21 mouse cellular contexts compared by ENCODE assay signal in genomic region chr6:148604790-148605189, GRCm38 (mm10).
DNase-seq lines count a peak whose midpoint lies in the region; ATAC-seq lines count a peak whose summit lies in the region.
"Had no signal": no experiment of that assay in that cellular context is flagged by ENCODE, and none has a peak within 500 bp of the region (broad histone marks: within the 10 kb centered on the region; RNA-seq: fewer than 3 reads in every experiment).

No protein-coding gene starts in this region.

- H3K9me3 ChIP-seq in forebrain, embryonic 12.5 days = no peaks in the 10 kb centered on the region
- H3K9me3 ChIP-seq in forebrain, embryonic 14.5 days (replicated peaks; ENCODE audit: control insufficient read depth, low read length) = no peaks in the 10 kb centered on the region
- no peaks in the 10 kb centered on the region for H3K9me3 ChIP-seq in limb, embryonic 11.5 days (ENCODE audit: control insufficient read depth, low read length)
- H3K9me3 ChIP-seq in limb, embryonic 10.5 days (replicated peaks) = no peaks in the 10 kb centered on the region
- no peaks in the 10 kb centered on the region for H3K9me3 ChIP-seq in neural tube, embryonic 14.5 days (ENCODE audit: control insufficient read depth, low read length)
- H3K9me3 ChIP-seq in neural tube, embryonic 15.5 days (replicated peaks) = no peaks in the 10 kb centered on the region
- H3K9me3 ChIP-seq: midbrain, embryonic 12.5 days; stomach, embryonic 15.5 days had no signal

- DNase-seq in forebrain, embryonic 14.5 days (ENCODE audit: low spot score) = no peak
- no peak for DNase-seq in limb, embryonic 11.5 days (ENCODE audit: low spot score)
- no peak for DNase-seq in limb, embryonic 10.5 days (ENCODE audit: low spot score)
- no peak for DNase-seq in cerebellum, adult 11-12 months
- DNase-seq: adrenal gland, postnatal 36 days; cerebellum, adult 11 months; cerebellum, postnatal 10 days; gastrocnemius, adult 2 months; heart, postnatal 4 days; kidney, postnatal 4 days; layer of hippocampus, adult 9-11 months; left cerebral cortex, postnatal 4 days; lung, adult 18-20 months; lung, postnatal 10 days had no signal

- peak overlapping the region; percentile 33; the same call in 1 of the 2 replicates for H3K9ac ChIP-seq in forebrain, embryonic 12.5 days
- no peak overlapping the region for H3K9ac ChIP-seq in forebrain, embryonic 14.5 days (ENCODE audit: low read length)
- no peak overlapping the region for H3K9ac ChIP-seq in limb, embryonic 11.5 days (ENCODE audit: low read length)
- H3K9ac ChIP-seq in neural tube, embryonic 14.5 days (replicated peaks; ENCODE audit: low read depth, low read length) = no peak overlapping the region
- no peak overlapping the region for H3K9ac ChIP-seq in neural tube, embryonic 15.5 days (replicated peaks)
- H3K9ac ChIP-seq: midbrain, embryonic 12.5 days; stomach, embryonic 15.5 days had no signal

- ATAC-seq in forebrain, embryonic 12.5 days (ENCODE audit: low FRiP score) = peak; percentile 46; the same call in 1 of the 2 replicates
- ATAC-seq in forebrain, embryonic 14.5 days = no peak
- ATAC-seq in limb, embryonic 11.5 days (ENCODE audit: insufficient number of reproducible peaks, low FRiP score, low TSS enrichment, low read depth) = peak; percentile 44; the same call in 1 of the 2 replicates
- ATAC-seq in neural tube, embryonic 14.5 days (ENCODE audit: low read depth) = peak; percentile 65; the same call in 1 of the 2 replicates
- no peak for ATAC-seq in neural tube, embryonic 15.5 days (ENCODE audit: low FRiP score)
- ATAC-seq: intestine, postnatal 0 days had no signal

- no peaks in the 10 kb centered on the region for H3K4me1 ChIP-seq in forebrain, embryonic 12.5 days
- H3K4me1 ChIP-seq in forebrain, embryonic 14.5 days (ENCODE audit: control insufficient read depth, insufficient read depth, low read length) = no peaks in the 10 kb centered on the region
- no peaks in the 10 kb centered on the region for H3K4me1 ChIP-seq in limb, embryonic 11.5 days (ENCODE audit: control insufficient read depth, insufficient read depth, low read length)
- H3K4me1 ChIP-seq in limb, embryonic 10.5 days = peaks cover 5% of the 10 kb centered on the region; the same call in 1 of the 2 replicates
- no peaks in the 10 kb centered on the region for H3K4me1 ChIP-seq in neural tube, embryonic 14.5 days (ENCODE audit: control insufficient read depth, insufficient read depth, low read length)
- no peaks in the 10 kb centered on the region for H3K4me1 ChIP-seq in neural tube, embryonic 15.5 days
- H3K4me1 ChIP-seq: midbrain, embryonic 12.5 days; stomach, embryonic 15.5 days had no signal

- WGBS in forebrain, embryonic 12.5 days = 0% methylated on average over 1 of the region's 1 CpGs
- WGBS in forebrain, embryonic 14.5 days = 0% methylated on average over 1 of the region's 1 CpGs
- WGBS in limb, embryonic 11.5 days = 0% methylated on average over 1 of the region's 1 CpGs
- WGBS in limb, embryonic 10.5 days = 0% methylated on average over 1 of the region's 1 CpGs
- WGBS in neural tube, embryonic 14.5 days = 0% methylated on average over 1 of the region's 1 CpGs
- WGBS in neural tube, embryonic 15.5 days = 0% methylated on average over 1 of the region's 1 CpGs

- H3K27ac ChIP-seq in forebrain, embryonic 12.5 days = no peak overlapping the region
- no peak overlapping the region for H3K27ac ChIP-seq in forebrain, embryonic 14.5 days (ENCODE audit: low read depth, low read length)
- H3K27ac ChIP-seq in limb, embryonic 11.5 days (replicated peaks; ENCODE audit: low read depth, low read length) = no peak overlapping the region
- no peak overlapping the region for H3K27ac ChIP-seq in limb, embryonic 10.5 days
- H3K27ac ChIP-seq in neural tube, embryonic 14.5 days (ENCODE audit: low read depth, low read length) = no peak overlapping the region
- H3K27ac ChIP-seq in neural tube, embryonic 15.5 days (replicated peaks) = no peak overlapping the region
- H3K27ac ChIP-seq: gastrocnemius, adult 2 months; left cerebral cortex, adult 2 months; midbrain, embryonic 12.5 days; stomach, embryonic 15.5 days had no signal

- no peak overlapping the region for H3K4me3 ChIP-seq in forebrain, embryonic 12.5 days (replicated peaks)
- H3K4me3 ChIP-seq in forebrain, embryonic 14.5 days (ENCODE audit: low read depth, low read length) = no peak overlapping the region
- H3K4me3 ChIP-seq in limb, embryonic 11.5 days (ENCODE audit: low read depth, low read length) = no peak overlapping the region
- H3K4me3 ChIP-seq in limb, embryonic 10.5 days = no peak overlapping the region
- no peak overlapping the region for H3K4me3 ChIP-seq in neural tube, embryonic 14.5 days (ENCODE audit: low read depth, low read length)
- H3K4me3 ChIP-seq in neural tube, embryonic 15.5 days (replicated peaks) = no peak overlapping the region
- H3K4me3 ChIP-seq: gastrocnemius, adult 2 months; left cerebral cortex, adult 2 months; midbrain, embryonic 12.5 days; stomach, embryonic 15.5 days had no signal

- no peaks in the 10 kb centered on the region for H3K36me3 ChIP-seq in forebrain, embryonic 12.5 days (replicated peaks)
- H3K36me3 ChIP-seq in forebrain, embryonic 14.5 days (ENCODE audit: control insufficient read depth, insufficient read depth, low read length) = no peaks in the 10 kb centered on the region
- H3K36me3 ChIP-seq in limb, embryonic 11.5 days (ENCODE audit: control insufficient read depth, insufficient read depth, low read length) = no peaks in the 10 kb centered on the region
- H3K36me3 ChIP-seq in limb, embryonic 10.5 days = no peaks in the 10 kb centered on the region
- H3K36me3 ChIP-seq in neural tube, embryonic 14.5 days (ENCODE audit: control insufficient read depth, insufficient read depth, low read length) = no peaks in the 10 kb centered on the region
- H3K36me3 ChIP-seq in neural tube, embryonic 15.5 days = no peaks in the 10 kb centered on the region
- H3K36me3 ChIP-seq: midbrain, embryonic 12.5 days; stomach, embryonic 15.5 days had no signal

- H3K4me2 ChIP-seq in forebrain, embryonic 12.5 days = no peak overlapping the region
- no peak overlapping the region for H3K4me2 ChIP-seq in forebrain, embryonic 14.5 days (ENCODE audit: low read length)
- no peak overlapping the region for H3K4me2 ChIP-seq in limb, embryonic 11.5 days (ENCODE audit: low read depth, severe bottlenecking)
- H3K4me2 ChIP-seq in neural tube, embryonic 14.5 days (ENCODE audit: low read depth, low read length) = no peak overlapping the region
- no peak overlapping the region for H3K4me2 ChIP-seq in neural tube, embryonic 15.5 days
- H3K4me2 ChIP-seq: midbrain, embryonic 12.5 days; stomach, embryonic 15.5 days had no signal

- H3K27me3 ChIP-seq in forebrain, embryonic 12.5 days = no peaks in the 10 kb centered on the region
- H3K27me3 ChIP-seq in forebrain, embryonic 14.5 days (replicated peaks; ENCODE audit: control insufficient read depth, insufficient read depth, low read length) = no peaks in the 10 kb centered on the region
- no peaks in the 10 kb centered on the region for H3K27me3 ChIP-seq in limb, embryonic 11.5 days (ENCODE audit: control insufficient read depth, insufficient read depth, low read length)
- H3K27me3 ChIP-seq in limb, embryonic 10.5 days (ENCODE audit: low read depth, poor library complexity, severe bottlenecking) = no peaks in the 10 kb centered on the region
- H3K27me3 ChIP-seq in neural tube, embryonic 14.5 days (ENCODE audit: control insufficient read depth, insufficient read depth, low read length) = no peaks in the 10 kb centered on the region
- H3K27me3 ChIP-seq in neural tube, embryonic 15.5 days (replicated peaks) = no peaks in the 10 kb centered on the region
- H3K27me3 ChIP-seq: midbrain, embryonic 12.5 days; stomach, embryonic 15.5 days had no signal

Comparison
In these comparisons a context has a peak if more than half of its experiments do, and no peak if none do; other contexts are left out.
1. ATAC-seq: peak in forebrain, embryonic 12.5 days (single experiment), limb, embryonic 11.5 days (single experiment) and neural tube, embryonic 14.5 days (single experiment); none in forebrain, embryonic 14.5 days (single experiment) and neural tube, embryonic 15.5 days (single experiment).